Mouse (Mus musculus): ENCODE results near the gene Olfr205. TPM values are rescaled to one million over a fixed set of nuclear protein-coding genes. Genes with fewer than 3 reads are reported as not detected.
"Not testable (repeated sequence)": the region's sequence is repeated elsewhere in the genome, so short reads cannot be mapped to it uniquely, and the experiment has no call there.

Gene Olfr205
- not detected for total RNA-seq (2021)
- long read RNA-seq, experiment 1 = 0 reads
- long read RNA-seq, experiment 2 = 0 reads

- no peak within 1 kb of the TSS for H3K4me3 ChIP-seq
- DNase-seq (ENCODE audit: low spot score in 2 of 2) = no peak
- no peak for TF ChIP-seq CTCF (conservative IDR thresholded peaks at IDR 0.05)
- H3K27ac ChIP-seq = no peak within 1 kb of the TSS
These were observed at the start of gene Olfr205 for GRCm38 (mm10) chr16:59331038-59331437. TSS of gene Olfr205 (minus strand) at chr16:59331138.

- TF ChIP-seq CTCF (conservative IDR thresholded peaks at IDR 0.05) = no peak
- DNase-seq (ENCODE audit: low spot score in 2 of 2) = no peak
- Histone ChIP-seq H3K4me3 (no peak within 1 kb of the TSS), H3K27ac (no peak within 1 kb of the TSS)
These were observed 33.0 kb upstream of the Olfr205 start, which contains the start of gene Olfr209 for GRCm38 (mm10) chr16:59363893-59364292. TSS of gene Olfr209 (minus strand) at chr16:59363993.

- Histone ChIP-seq H3K4me3 (no peak within 1 kb of the TSS), H3K27ac (no peak within 1 kb of the TSS)
- no peak for DNase-seq (ENCODE audit: low spot score in 2 of 2)
- TF ChIP-seq CTCF (conservative IDR thresholded peaks at IDR 0.05) = no peak
These were observed 18.2 kb upstream of the Olfr205 start, which contains the start of gene Olfr206 for GRCm38 (mm10) chr16:59349146-59349545. TSS of gene Olfr206 (minus strand) at chr16:59349246.

GRCm38 (mm10) chr16:59323262-59323661, 7.7 kb downstream of the Olfr205 start:
- DNase-seq (ENCODE audit: low spot score in 2 of 2); H3K4me3 ChIP-seq; H3K27ac ChIP-seq: not testable (repeated sequence)

- no peak for TF ChIP-seq CTCF (conservative IDR thresholded peaks at IDR 0.05)
- no peak for DNase-seq (ENCODE audit: low spot score in 2 of 2)
- H3K27ac ChIP-seq = no peak within 1 kb of the TSS
- H3K4me3 ChIP-seq = no peak within 1 kb of the TSS
These were observed 12.8 kb downstream of the Olfr205 start, which contains the start of gene Olfr204 for GRCm38 (mm10) chr16:59318148-59318547. TSS of gene Olfr204 (minus strand) at chr16:59318248.

- no peak for DNase-seq (ENCODE audit: low spot score in 2 of 2)
- no peak for TF ChIP-seq CTCF (conservative IDR thresholded peaks at IDR 0.05)
- no peak within 1 kb of the TSS for H3K27ac ChIP-seq
- H3K4me3 ChIP-seq = no peak within 1 kb of the TSS
These were observed 32.4 kb downstream of the Olfr205 start, which contains the start of gene Olfr203 for GRCm38 (mm10) chr16:59298581-59298980. TSS of gene Olfr203 (plus strand) at chr16:59298881.

GRCm38 (mm10) chr16:59287576-59287975, 43.4 kb downstream of the Olfr205 start:
- DNase-seq (ENCODE audit: low spot score in 2 of 2); H3K4me3 ChIP-seq; H3K27ac ChIP-seq: not testable (repeated sequence)

- H3K4me3 ChIP-seq = no peak within 1 kb of the TSS
- no peak within 1 kb of the TSS for H3K27ac ChIP-seq
- DNase-seq (ENCODE audit: low spot score in 2 of 2) = no peak
- no peak for TF ChIP-seq CTCF (conservative IDR thresholded peaks at IDR 0.05)
These were observed 44.2 kb downstream of the Olfr205 start, which contains the start of gene Olfr202 for GRCm38 (mm10) chr16:59286693-59287092. TSS of gene Olfr202 (minus strand) at chr16:59286793.

GRCm38 (mm10) chr16:59283476-59283875, 47.5 kb downstream of the Olfr205 start:
- Histone ChIP-seq H3K27ac (no peak overlapping the region), H3K4me3 (no peak overlapping the region)
- no peak for DNase-seq (ENCODE audit: low spot score in 2 of 2)
- no peak for TF ChIP-seq CTCF (conservative IDR thresholded peaks at IDR 0.05)

- no peak for DNase-seq (ENCODE audit: low spot score in 2 of 2)
- Histone ChIP-seq H3K27ac (no peak overlapping the region), H3K4me3 (no peak overlapping the region)
- TF ChIP-seq CTCF (conservative IDR thresholded peaks at IDR 0.05) = no peak
These were observed 50.4 kb downstream of the Olfr205 start for GRCm38 (mm10) chr16:59280542-59280941.

Other genes starting within 250 kb of the Olfr205 start
- not detected for gene Olfr191, start 241.3 kb downstream of the Olfr205 start, total RNA-seq (2021)
- gene Olfr193, start 219.3 kb downstream of the Olfr205 start, total RNA-seq (2021) = not detected
- not detected for gene Olfr194, start 210.1 kb downstream of the Olfr205 start, total RNA-seq (2021)
- gene Olfr195, start 184.1 kb downstream of the Olfr205 start, total RNA-seq (2021) = not detected
- gene Olfr196, start 160.7 kb downstream of the Olfr205 start, total RNA-seq (2021) = not detected
- gene Olfr198, start 127.6 kb downstream of the Olfr205 start, total RNA-seq (2021) = not detected
- gene Olfr199, start 111.4 kb downstream of the Olfr205 start, total RNA-seq (2021) = not detected
- gene Olfr201, start 58.5 kb downstream of the Olfr205 start, total RNA-seq (2021) = not detected
- not detected for gene Olfr202, start 44.3 kb downstream of the Olfr205 start, total RNA-seq (2021)
- not detected for gene Olfr203, start 32.3 kb downstream of the Olfr205 start, total RNA-seq (2021)
- gene Olfr204, start 12.9 kb downstream of the Olfr205 start, total RNA-seq (2021) = not detected
- gene Olfr206, start 18.1 kb upstream of the Olfr205 start, total RNA-seq (2021) = not detected
- gene Olfr209, start 32.9 kb upstream of the Olfr205 start, total RNA-seq (2021) = not detected
- gene Gabrr3, start 76.2 kb upstream of the Olfr205 start, total RNA-seq (2021) = not detected
- 10 to 100 TPM; 13.8 to 17.2 TPM for gene Riox2, start 140.6 kb upstream of the Olfr205 start, total RNA-seq (2021)

Data from layer of hippocampus, adult 2 months (tissue).